Mouse (Mus musculus): ENCODE results near the gene Nacc2.

DNA sequence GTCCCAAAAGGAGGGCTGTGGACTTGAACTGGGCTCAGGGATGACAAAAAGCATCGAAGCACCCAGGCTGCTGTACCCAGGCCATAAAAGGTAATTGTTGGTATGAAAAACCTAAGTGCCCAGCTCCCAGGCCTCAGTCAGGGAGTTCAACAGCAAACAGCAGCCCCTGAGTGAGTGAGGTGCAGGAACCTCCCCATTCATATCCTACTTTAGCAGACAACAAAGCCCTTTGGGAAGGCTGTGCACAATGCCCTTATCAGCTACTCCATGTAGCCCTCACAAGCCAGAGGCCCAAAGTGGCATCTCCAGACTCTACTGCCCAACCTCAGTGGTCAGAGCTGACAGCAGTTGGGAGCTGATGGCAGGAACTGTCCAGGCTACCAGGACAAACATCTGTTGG is 23.2 kb downstream of the Nacc2 start:
- no peak for TF ChIP-seq CTCF (IDR thresholded peaks at IDR 0.05; ENCODE audit: low read depth)
- no peak for TF ChIP-seq EP300 (IDR thresholded peaks at IDR 0.05; ENCODE audit: low read depth)
